Mouse (Mus musculus) intestine, embryonic 14.5 days (tissue): ENCODE measurements around the gene Pcsk5. TPM values are rescaled to one million over a fixed set of nuclear protein-coding genes. Genes with fewer than 3 reads are reported as not detected.
"Not testable (repeated sequence)": the region's sequence is repeated elsewhere in the genome, so short reads cannot be mapped to it uniquely, and the experiment has no call there.

Experiments
- ATAC-seq: fragments of 200-750 bp; cut with Nextera tagmentation; replicated peaks from 2 replicates; pipeline ENCODE4 v1.8.0; 2017; ENCODE audit warnings: low read depth, moderate number of reproducible peaks, moderate TSS enrichment, moderate library complexity; ENCODE audit not compliant: low FRiP score, low TSS enrichment
- DNase-seq: peaks from one replicate; pipeline ENCODE4 v3.0.0-alpha.2; 2018; ENCODE audit warnings: low spot score
- H3K27ac ChIP-seq: fragments of 300-500 bp; sonication (generic); 2 replicates; pipeline ENCODE4 v1.5.1; 2014; ENCODE audit warnings: low read depth, mild to moderate bottlenecking, control low read depth
- H3K27me3 ChIP-seq: fragments of 300-500 bp; sonication (generic); replicated peaks from 2 replicates; pipeline ENCODE4 v1.6.1; 2014; ENCODE audit warnings: low read length, control low read depth; ENCODE audit not compliant: control insufficient read depth, insufficient read depth
- H3K36me3 ChIP-seq: fragments of 300-500 bp; sonication (generic); 2 replicates; pipeline ENCODE4 v1.6.1; 2014; ENCODE audit warnings: low read length, control low read depth; ENCODE audit not compliant: control insufficient read depth, insufficient read depth
- H3K4me1 ChIP-seq: fragments of 300-500 bp; sonication (generic); replicated peaks from 2 replicates; pipeline ENCODE4 v1.6.1; 2014; ENCODE audit warnings: low read length, control low read depth, mixed read lengths; ENCODE audit not compliant: control insufficient read depth, insufficient read depth
- H3K4me2 ChIP-seq: fragments of 300-500 bp; sonication (generic); 2 replicates; pipeline ENCODE4 v1.6.1; 2014; ENCODE audit warnings: low read length
- H3K4me3 ChIP-seq: fragments of 300-500 bp; sonication (generic); 2 replicates; pipeline ENCODE4 v1.5.1; 2014; ENCODE audit warnings: low read depth, low read length, control low read depth, mixed read lengths
- H3K9ac ChIP-seq: fragments of 300-500 bp; sonication (generic); 2 replicates; pipeline ENCODE4 v1.6.1; 2014; ENCODE audit warnings: mild to moderate bottlenecking, low read length
- H3K9me3 ChIP-seq: fragments of 300-500 bp; sonication (generic); 2 replicates; pipeline ENCODE4 v1.6.1; 2016; ENCODE audit warnings: low read length, control low read depth; ENCODE audit not compliant: control insufficient read depth
- WGBS: fragments of 180-500 bp; shearing (Covaris S2); extraction: QIAGEN DNeasy Blood & Tissue Kit; methylation state at CpG from one replicate; pipeline ENCODE4 v1.1.7; 2014; 5-methylcytosine and 5-hydroxymethylcytosine counted together
- polyA plus RNA-seq: library from polyadenylated mRNA; unstranded; fragments of >200 nt; fragmentation: Nextera tagmentation; extraction: Ambion mirVana; gene quantifications from 2 replicates; pipeline ENCODE4 v1.2.1, GENCODE M21; 2014

Gene Pcsk5
- polyA plus RNA-seq, 1 experiment from 2014 or later = 27.4 TPM

- Histone ChIP-seq H3K27ac (no peak overlapping the region), H3K4me2 (peak overlapping the region; percentile 38), H3K27me3 (no peaks in the 10 kb centered on the region), H3K4me1 (peaks cover 4% of the 10 kb centered on the region; the same call in 1 of the 2 replicates), H3K36me3 (no peaks in the 10 kb centered on the region), H3K4me3 (no peak overlapping the region; the same call in 1 of the 2 replicates), H3K9me3 (no peaks in the 10 kb centered on the region), H3K9ac (no peak overlapping the region)
- ATAC-seq = no peak
- peak; percentile 58 for DNase-seq
- WGBS = 47% methylated on average over 17 of the region's 17 CpGs
Measured at GRCm38 (mm10) chr19:17489041-17489865, 348.2 kb downstream of the Pcsk5 start.

GRCm38 (mm10) chr19:17482126-17482790 is 355.2 kb downstream of the Pcsk5 start:
- Histone ChIP-seq H3K4me2 (no peak overlapping the region), H3K4me3 (no peak overlapping the region), H3K36me3 (no peaks in the 10 kb centered on the region), H3K9ac (no peak overlapping the region), H3K27ac (no peak overlapping the region), H3K9me3 (no peaks in the 10 kb centered on the region), H3K27me3 (no peaks in the 10 kb centered on the region), H3K4me1 (no peaks in the 10 kb centered on the region)
- no peak for DNase-seq
- 66% methylated on average over 6 of the region's 6 CpGs for WGBS
- no peak for ATAC-seq

DNA sequence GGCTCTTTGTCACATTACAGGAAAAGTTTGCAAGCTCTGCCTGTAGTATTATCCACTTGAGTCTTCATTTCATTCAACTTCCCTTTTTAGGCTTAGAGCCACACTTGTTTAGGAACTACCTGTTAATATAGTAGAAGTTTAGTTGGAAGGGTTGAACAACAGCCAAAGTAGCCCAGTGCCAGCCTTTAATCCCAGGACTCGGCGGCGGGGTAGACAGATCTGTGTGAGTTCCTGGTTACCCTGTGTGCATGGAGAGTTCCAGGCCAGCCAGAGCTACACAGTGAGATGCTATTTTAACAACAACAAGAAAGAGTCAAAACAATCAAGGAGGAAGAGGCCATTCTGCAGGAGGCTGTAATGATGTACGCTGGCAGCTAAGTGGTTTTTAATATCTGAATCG is 358.0 kb downstream of the Pcsk5 start:
- Histone ChIP-seq H3K36me3 (no peaks in the 10 kb centered on the region), H3K4me1 (no peaks in the 10 kb centered on the region), H3K27ac (no peak overlapping the region), H3K4me2 (no peak overlapping the region), H3K4me3 (no peak overlapping the region), H3K9ac (no peak overlapping the region), H3K27me3 (no peaks in the 10 kb centered on the region), H3K9me3 (no peaks in the 10 kb centered on the region)
- ATAC-seq (no peak), DNase-seq (no peak)
- WGBS = 90% methylated on average over 5 of the region's 5 CpGs

DNA sequence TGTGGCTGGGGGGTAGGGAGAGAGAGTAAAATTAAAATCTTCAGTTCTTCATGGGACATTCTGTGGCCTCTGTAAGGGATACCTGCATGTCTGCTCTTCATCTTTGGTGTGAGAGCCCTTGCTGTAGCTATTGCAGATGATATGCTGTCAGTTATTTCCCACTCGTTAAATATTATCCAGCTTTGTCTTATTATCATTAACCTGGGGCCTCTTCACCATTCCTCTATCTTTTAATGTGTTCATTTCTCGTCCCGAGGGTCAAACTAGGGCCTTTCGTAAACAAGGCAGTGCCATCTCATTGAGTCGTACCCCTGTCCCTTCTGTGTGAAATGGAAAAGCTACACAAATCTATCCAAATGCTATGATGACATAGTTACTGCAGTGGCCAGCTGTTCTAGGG is 361.4 kb downstream of the Pcsk5 start:
- no peaks in the 10 kb centered on the region for H3K9me3 ChIP-seq
- H3K4me3 ChIP-seq = no peak overlapping the region
- H3K4me2 ChIP-seq = no peak overlapping the region
- DNase-seq (no peak), ATAC-seq (no peak)
- no peaks in the 10 kb centered on the region for H3K4me1 ChIP-seq
- H3K27me3 ChIP-seq = no peaks in the 10 kb centered on the region
- H3K9ac ChIP-seq = no peak overlapping the region
- no peaks in the 10 kb centered on the region for H3K36me3 ChIP-seq
- no peak overlapping the region for H3K27ac ChIP-seq
- WGBS = 77% methylated on average over 5 of the region's 5 CpGs

DNA sequence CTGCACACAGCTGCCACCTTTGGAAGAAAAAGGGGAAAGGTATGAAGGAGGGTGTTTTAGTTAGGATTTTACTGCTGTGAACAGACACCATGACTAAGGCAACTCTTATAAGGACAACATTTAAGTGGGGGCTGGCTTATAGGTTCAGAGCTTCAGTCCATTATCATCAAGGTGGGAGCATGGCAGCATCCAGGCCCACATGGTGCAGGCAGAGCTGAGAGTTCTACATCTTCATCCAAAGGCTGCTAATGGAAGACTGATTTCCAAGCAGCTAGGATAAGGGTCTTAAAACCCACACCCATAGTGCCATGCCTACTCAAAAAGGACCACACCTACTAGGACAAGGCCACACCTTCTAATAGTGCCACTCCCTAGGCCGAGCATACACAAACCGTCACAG is 364.3 kb downstream of the Pcsk5 start:
- ATAC-seq, H3K27me3 ChIP-seq, H3K9ac ChIP-seq, H3K4me2 ChIP-seq, H3K4me1 ChIP-seq, H3K27ac ChIP-seq, H3K36me3 ChIP-seq, DNase-seq, H3K9me3 ChIP-seq, H3K4me3 ChIP-seq: not testable (repeated sequence)
- WGBS = 92% methylated on average over 2 of the region's 2 CpGs

DNA sequence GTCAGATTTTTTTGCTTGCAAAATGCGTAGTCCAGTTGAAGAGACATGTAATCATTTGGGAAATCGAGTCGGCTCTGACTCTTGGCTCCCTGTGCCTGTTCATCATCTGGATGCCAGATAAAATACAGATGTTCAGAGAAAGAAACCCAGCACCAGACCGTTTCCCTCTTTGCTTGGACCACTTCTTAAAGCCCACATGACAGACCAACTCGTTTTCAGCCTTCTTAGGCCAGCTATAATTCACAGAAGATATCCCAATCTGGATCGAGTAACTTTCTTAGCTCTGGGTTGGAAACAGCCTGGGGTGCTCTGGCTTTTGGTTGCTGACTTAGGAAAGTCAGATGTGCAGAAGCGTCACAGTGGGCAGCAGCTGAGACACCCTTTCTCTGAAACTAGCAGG is 365.6 kb downstream of the Pcsk5 start:
- ATAC-seq (no peak), DNase-seq (no peak)
- H3K9ac ChIP-seq = no peak overlapping the region
- no peak overlapping the region for H3K4me2 ChIP-seq
- no peaks in the 10 kb centered on the region for H3K36me3 ChIP-seq
- no peak overlapping the region for H3K27ac ChIP-seq
- no peaks in the 10 kb centered on the region for H3K4me1 ChIP-seq
- 47% methylated on average over 7 of the region's 7 CpGs for WGBS
- H3K27me3 ChIP-seq = no peaks in the 10 kb centered on the region
- H3K9me3 ChIP-seq = no peaks in the 10 kb centered on the region
- no peak overlapping the region for H3K4me3 ChIP-seq

DNA sequence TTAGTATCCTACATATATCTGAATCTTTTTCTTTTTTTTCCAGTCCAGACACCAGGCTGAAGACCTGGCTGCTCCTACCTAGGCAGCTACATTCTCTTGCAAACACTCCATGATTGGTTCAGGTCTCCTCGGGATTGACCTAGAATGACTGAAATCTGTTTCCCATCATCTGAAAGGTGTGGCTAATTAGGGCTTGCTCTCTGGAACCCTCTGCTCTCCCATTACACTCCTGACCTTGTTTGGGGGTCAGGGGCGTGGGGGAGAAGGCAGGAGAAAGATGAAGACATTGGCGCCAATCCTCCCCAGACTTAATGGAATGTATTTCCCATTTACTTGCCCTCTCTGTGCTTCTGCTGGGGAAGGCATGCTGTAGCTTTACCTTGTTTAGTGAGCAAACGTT is 366.2 kb downstream of the Pcsk5 start:
- no peak for ATAC-seq
- no peak for DNase-seq
- WGBS = 57% methylated on average over 4 of the region's 4 CpGs

DNA sequence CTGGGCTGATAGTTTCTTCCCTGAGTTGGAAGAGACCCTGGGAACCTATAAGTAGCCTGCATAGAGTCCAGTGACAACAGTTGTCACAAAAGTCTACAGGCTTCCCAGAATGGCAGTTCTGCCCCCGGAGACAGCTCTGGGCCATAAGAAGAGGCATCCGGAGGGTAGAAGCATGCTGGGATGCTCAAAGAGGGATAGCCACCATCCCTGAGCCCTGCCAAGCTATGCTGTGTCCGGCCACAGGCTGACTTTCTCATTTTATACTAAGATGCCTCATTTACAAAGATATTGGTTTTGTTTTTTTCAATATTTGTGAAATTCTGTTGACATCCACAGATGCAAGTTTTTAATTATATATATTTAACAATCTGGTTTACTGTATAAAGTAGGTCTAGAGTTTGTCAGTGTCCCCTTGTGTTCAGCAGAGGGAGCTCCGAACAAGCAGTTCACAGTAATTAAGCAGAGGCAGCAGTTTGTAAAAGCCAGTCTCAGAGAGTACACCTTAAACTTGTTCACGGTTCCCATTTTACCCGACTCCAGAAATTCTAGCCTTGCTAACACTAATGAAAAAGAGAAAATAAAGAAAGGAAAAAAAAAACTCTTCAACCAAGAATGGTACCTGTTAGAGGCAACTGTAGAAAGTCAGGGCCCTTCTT is 369.7 kb downstream of the Pcsk5 start:
- Histone ChIP-seq H3K4me2 (no peak overlapping the region), H3K27me3 (no peaks in the 10 kb centered on the region), H3K9ac (no peak overlapping the region), H3K4me1 (no peaks in the 10 kb centered on the region), H3K36me3 (no peaks in the 10 kb centered on the region), H3K9me3 (no peaks in the 10 kb centered on the region), H3K4me3 (no peak overlapping the region), H3K27ac (no peak overlapping the region)
- DNase-seq = no peak
- ATAC-seq = no peak
- 50% methylated on average over 6 of the region's 6 CpGs for WGBS

More for the DNA sequence above, 366.2 kb downstream of the Pcsk5 start:
- no peak overlapping the region for H3K27ac ChIP-seq
- no peak overlapping the region for H3K9ac ChIP-seq
- no peak overlapping the region for H3K4me3 ChIP-seq
- no peaks in the 10 kb centered on the region for H3K36me3 ChIP-seq
- H3K27me3 ChIP-seq = no peaks in the 10 kb centered on the region
- H3K9me3 ChIP-seq = no peaks in the 10 kb centered on the region
- no peaks in the 10 kb centered on the region for H3K4me1 ChIP-seq
- no peak overlapping the region for H3K4me2 ChIP-seq
